Mouse (Mus musculus) heart, postnatal 0 days (tissue): ENCODE results near the gene Tcte2.

ENCODE experiments used
- CTCF ChIP-seq: IDR thresholded peaks from 2 replicates; pipeline ENCODE4 v1.5.1; 2016; ENCODE audit warnings: antibody characterized with exemption, control low read depth, low read depth
- EP300 ChIP-seq: IDR thresholded peaks from 2 replicates; pipeline ENCODE4 v1.6.1; 2016; ENCODE audit warnings: antibody characterized with exemption, low read depth

DNA sequence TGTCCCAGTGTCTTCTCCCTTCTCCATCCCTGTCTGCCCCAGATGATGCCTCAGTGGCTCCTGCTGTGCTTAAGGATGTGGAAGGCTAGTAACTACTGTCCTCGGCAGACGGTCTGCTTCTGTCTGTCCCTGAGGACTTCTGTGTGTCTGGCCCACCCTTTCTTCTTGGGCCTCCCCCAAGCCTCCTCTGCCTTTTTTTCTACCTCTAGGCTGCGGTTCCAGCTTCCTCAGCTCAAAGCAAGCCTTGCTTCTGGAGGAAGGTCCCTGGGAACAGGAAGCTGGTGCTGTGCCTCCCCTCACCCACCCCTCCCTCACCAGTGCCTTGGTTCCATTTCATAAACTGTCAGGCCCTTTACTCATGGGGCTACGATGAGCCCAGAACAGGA lies 29.9 kb downstream of the Tcte2 start:
- TF ChIP-seq CTCF (no peak), EP300 (no peak)
